Mouse (Mus musculus): ENCODE results near the gene Tpd52l2. TPM values are rescaled to one million over a fixed set of nuclear protein-coding genes. Genes with fewer than 3 reads are reported as not detected.

Tpd52l2 gene
- total and polyA plus RNA-seq, 3 experiments = 45.3 to 89.2 (median 56.4) TPM

GRCm38 (mm10) chr2:181529076-181529475 is 32.1 kb downstream of the Tpd52l2 start:
- no peak for ATAC-seq (ENCODE audit: extremely low read depth, insufficient number of reproducible peaks, low FRiP score, poor library complexity, severe bottlenecking)
- Histone ChIP-seq H3K4me3 (ENCODE audit: low read depth, low read length) (no peak overlapping the region), H3K27me3 (ENCODE audit: insufficient read depth, low read length) (no peaks in the 10 kb centered on the region), H3K36me3 (replicated peaks) (peaks cover 86% of the 10 kb centered on the region), H3K9me3 (replicated peaks) (no peaks in the 10 kb centered on the region), H3K4me1 (ENCODE audit: insufficient read depth, low read depth, low read length) (peaks cover 12% of the 10 kb centered on the region)
- no peak for DNase-seq (ENCODE audit: low spot score)
- TF ChIP-seq TAL1 (conservative IDR thresholded peaks at IDR 0.05; ENCODE audit: low read depth, low read length) (no peak), CTCF (IDR thresholded peaks at IDR 0.05; ENCODE audit: low read depth, low read length) (no peak), GATA2 (IDR thresholded peaks at IDR 0.05; ENCODE audit: borderline replicate concordance, low read depth, low read length) (no peak), POLR2AphosphoS5 (IDR thresholded peaks at IDR 0.05; ENCODE audit: insufficient replicate concordance, low read depth, low read length) (no peak), GATA1 (IDR thresholded peaks at IDR 0.05; ENCODE audit: borderline replicate concordance, low read length) (no peak)

DNA sequence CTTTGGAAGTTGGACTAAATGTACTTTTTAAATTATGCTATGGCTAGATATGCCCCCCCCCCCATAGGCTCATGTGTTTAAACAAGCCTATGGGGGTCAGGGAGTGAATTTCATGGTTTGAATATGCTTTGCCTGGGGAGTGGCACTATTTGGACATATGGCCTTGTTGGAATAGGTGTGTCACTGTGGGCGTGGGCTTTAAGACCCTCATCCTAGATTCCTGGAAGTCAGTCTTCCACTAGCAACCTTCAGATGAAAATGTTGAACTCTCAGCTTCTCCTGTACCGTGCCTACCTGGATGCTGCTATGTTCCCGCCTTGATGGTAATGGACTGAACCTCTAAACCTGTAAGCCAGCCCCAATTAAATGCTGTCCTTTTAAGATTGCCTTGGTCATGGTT is 35.6 kb downstream of the Tpd52l2 start:
- ATAC-seq (ENCODE audit: extremely low read depth, insufficient number of reproducible peaks, low FRiP score, poor library complexity, severe bottlenecking) = no peak
- DNase-seq (ENCODE audit: low spot score) = no peak
- Histone ChIP-seq H3K4me3 (ENCODE audit: low read depth, low read length) (no peak overlapping the region), H3K9me3 (replicated peaks) (no peaks in the 10 kb centered on the region), H3K27me3 (ENCODE audit: insufficient read depth, low read length) (no peaks in the 10 kb centered on the region), H3K4me1 (ENCODE audit: insufficient read depth, low read depth, low read length) (peaks cover 19% of the 10 kb centered on the region), H3K36me3 (replicated peaks) (peaks cover 81% of the 10 kb centered on the region)
- TF ChIP-seq CTCF (IDR thresholded peaks at IDR 0.05; ENCODE audit: low read depth, low read length) (no peak), GATA1 (IDR thresholded peaks at IDR 0.05; ENCODE audit: borderline replicate concordance, low read length) (no peak), TAL1 (conservative IDR thresholded peaks at IDR 0.05; ENCODE audit: low read depth, low read length) (no peak), POLR2AphosphoS5 (IDR thresholded peaks at IDR 0.05; ENCODE audit: insufficient replicate concordance, low read depth, low read length) (no peak), GATA2 (IDR thresholded peaks at IDR 0.05; ENCODE audit: borderline replicate concordance, low read depth, low read length) (no peak)

- no peak for DNase-seq (ENCODE audit: low spot score)
- Histone ChIP-seq H3K4me1 (ENCODE audit: insufficient read depth, low read depth, low read length) (peaks cover 25% of the 10 kb centered on the region), H3K4me3 (ENCODE audit: low read depth, low read length) (no peak overlapping the region), H3K36me3 (replicated peaks) (peaks cover 80% of the 10 kb centered on the region), H3K9me3 (replicated peaks) (no peaks in the 10 kb centered on the region), H3K27me3 (ENCODE audit: insufficient read depth, low read length) (no peaks in the 10 kb centered on the region)
- no peak for ATAC-seq (ENCODE audit: extremely low read depth, insufficient number of reproducible peaks, low FRiP score, poor library complexity, severe bottlenecking)
- TF ChIP-seq POLR2AphosphoS5 (IDR thresholded peaks at IDR 0.05; ENCODE audit: insufficient replicate concordance, low read depth, low read length) (no peak), TAL1 (conservative IDR thresholded peaks at IDR 0.05; ENCODE audit: low read depth, low read length) (no peak), GATA1 (IDR thresholded peaks at IDR 0.05; ENCODE audit: borderline replicate concordance, low read length) (no peak), GATA2 (IDR thresholded peaks at IDR 0.05; ENCODE audit: borderline replicate concordance, low read depth, low read length) (no peak), CTCF (IDR thresholded peaks at IDR 0.05; ENCODE audit: low read depth, low read length) (no peak)
These were observed 39.5 kb downstream of the Tpd52l2 start for GRCm38 (mm10) chr2:181536410-181536809.

DNA sequence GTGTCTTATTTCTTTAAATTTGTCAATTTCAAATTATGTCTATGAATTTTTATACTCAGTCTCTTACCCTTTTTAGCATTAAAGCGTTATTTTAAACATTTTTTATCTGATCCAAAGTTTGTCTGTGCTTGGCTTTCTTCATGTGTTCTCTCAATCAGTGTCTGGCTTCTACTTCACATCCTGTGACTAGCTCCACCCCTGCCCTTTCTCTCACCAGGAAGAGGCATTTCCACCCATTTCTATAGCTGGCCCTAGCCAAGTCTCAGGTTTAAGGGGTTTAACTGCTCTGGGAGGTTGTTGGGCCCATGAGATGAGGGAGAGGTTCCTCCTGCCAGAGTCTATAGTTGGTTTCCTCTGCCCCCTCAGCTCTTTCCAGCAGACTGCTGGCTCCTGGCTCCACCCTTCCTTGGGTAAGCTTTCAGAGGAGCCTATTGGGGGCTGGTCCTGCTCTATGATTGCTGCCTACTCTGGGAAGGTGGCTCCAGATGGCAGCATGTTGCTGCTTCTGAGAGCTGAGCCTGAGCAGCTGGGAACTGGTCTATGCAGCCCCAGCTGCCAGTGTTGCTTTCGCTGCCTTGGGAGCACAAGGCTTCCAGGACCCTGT is 40.6 kb downstream of the Tpd52l2 start:
- ATAC-seq (ENCODE audit: extremely low read depth, insufficient number of reproducible peaks, low FRiP score, poor library complexity, severe bottlenecking) = peak; percentile 57

DNA sequence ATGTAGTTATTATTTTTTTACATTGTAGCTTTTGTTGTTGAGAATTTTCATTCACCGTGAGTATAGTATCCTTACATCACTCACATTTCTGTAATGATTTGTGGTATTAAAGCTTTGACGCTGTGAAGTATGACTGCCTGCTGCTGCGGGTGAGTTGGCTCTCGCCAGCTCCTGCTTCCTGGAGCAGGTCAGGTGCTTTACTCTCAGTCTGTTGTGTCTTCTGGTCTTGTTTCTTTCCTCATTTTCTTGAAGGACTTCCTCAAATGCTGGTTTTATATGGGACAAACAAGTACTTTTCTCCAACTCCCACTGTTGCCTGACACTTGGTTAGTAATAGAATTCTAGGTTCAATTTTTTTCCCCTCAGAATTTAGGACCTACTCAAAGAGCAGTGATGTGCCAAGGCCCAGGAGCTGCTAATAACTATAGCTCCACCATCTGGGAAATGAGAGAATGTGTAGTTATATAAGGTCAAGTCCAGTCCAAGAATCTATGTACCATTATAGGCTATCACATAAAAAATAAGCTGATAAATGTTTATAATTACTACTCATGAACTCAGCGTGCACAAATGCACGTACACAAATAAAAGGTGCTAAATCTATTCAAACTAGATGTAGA is 44.9 kb downstream of the Tpd52l2 start:
- Histone ChIP-seq H3K36me3 (replicated peaks) (peaks cover 79% of the 10 kb centered on the region), H3K4me3 (ENCODE audit: low read depth, low read length) (no peak overlapping the region), H3K4me1 (ENCODE audit: insufficient read depth, low read depth, low read length) (peaks cover 11% of the 10 kb centered on the region), H3K9me3 (replicated peaks) (no peaks in the 10 kb centered on the region), H3K27me3 (ENCODE audit: insufficient read depth, low read length) (no peaks in the 10 kb centered on the region)
- DNase-seq (ENCODE audit: low spot score) (no peak), ATAC-seq (ENCODE audit: extremely low read depth, insufficient number of reproducible peaks, low FRiP score, poor library complexity, severe bottlenecking) (no peak)
- TF ChIP-seq POLR2AphosphoS5 (IDR thresholded peaks at IDR 0.05; ENCODE audit: insufficient replicate concordance, low read depth, low read length) (no peak), CTCF (IDR thresholded peaks at IDR 0.05; ENCODE audit: low read depth, low read length) (no peak), GATA1 (IDR thresholded peaks at IDR 0.05; ENCODE audit: borderline replicate concordance, low read length) (no peak), GATA2 (IDR thresholded peaks at IDR 0.05; ENCODE audit: borderline replicate concordance, low read depth, low read length) (no peak)

More for the DNA sequence above, 40.6 kb downstream of the Tpd52l2 start:
- peak; percentile 38 for DNase-seq (ENCODE audit: low spot score)
- Histone ChIP-seq H3K4me1 (ENCODE audit: insufficient read depth, low read depth, low read length) (peaks cover 21% of the 10 kb centered on the region), H3K9me3 (replicated peaks) (no peaks in the 10 kb centered on the region), H3K36me3 (replicated peaks) (peaks cover 80% of the 10 kb centered on the region), H3K27me3 (ENCODE audit: insufficient read depth, low read length) (no peaks in the 10 kb centered on the region), H3K4me3 (ENCODE audit: low read depth, low read length) (no peak overlapping the region; the same call in 1 of the 2 replicates)
- TF ChIP-seq TAL1 (conservative IDR thresholded peaks at IDR 0.05; ENCODE audit: low read depth, low read length) (no peak), GATA1 (IDR thresholded peaks at IDR 0.05; ENCODE audit: borderline replicate concordance, low read length) (no peak), GATA2 (IDR thresholded peaks at IDR 0.05; ENCODE audit: borderline replicate concordance, low read depth, low read length) (no peak), CTCF (IDR thresholded peaks at IDR 0.05; ENCODE audit: low read depth, low read length) (no peak), POLR2AphosphoS5 (IDR thresholded peaks at IDR 0.05; ENCODE audit: insufficient replicate concordance, low read depth, low read length) (no peak)

GRCm38 (mm10) chr2:181546142-181546541 is 49.2 kb downstream of the Tpd52l2 start:
- Histone ChIP-seq H3K4me3 (ENCODE audit: low read depth, low read length) (no peak overlapping the region), H3K36me3 (replicated peaks) (peaks cover 89% of the 10 kb centered on the region), H3K9me3 (replicated peaks) (no peaks in the 10 kb centered on the region), H3K4me1 (ENCODE audit: insufficient read depth, low read depth, low read length) (peaks cover 15% of the 10 kb centered on the region), H3K27me3 (ENCODE audit: insufficient read depth, low read length) (no peaks in the 10 kb centered on the region)
- ATAC-seq (ENCODE audit: extremely low read depth, insufficient number of reproducible peaks, low FRiP score, poor library complexity, severe bottlenecking) (no peak), DNase-seq (ENCODE audit: low spot score) (no peak)
- TF ChIP-seq GATA2 (IDR thresholded peaks at IDR 0.05; ENCODE audit: borderline replicate concordance, low read depth, low read length) (no peak), GATA1 (IDR thresholded peaks at IDR 0.05; ENCODE audit: borderline replicate concordance, low read length) (no peak), CTCF (IDR thresholded peaks at IDR 0.05; ENCODE audit: low read depth, low read length) (no peak), TAL1 (conservative IDR thresholded peaks at IDR 0.05; ENCODE audit: low read depth, low read length) (no peak), POLR2AphosphoS5 (IDR thresholded peaks at IDR 0.05; ENCODE audit: insufficient replicate concordance, low read depth, low read length) (no peak)

Data from G1E (cell line).